Mouse (Mus musculus): ENCODE measurements at regions not wholly inside any gene's neighbourhood (a gene's known extent, or its start where the extent isn't known, plus 50 kb on each side); places are given as distances from the start of the nearest gene placed in this dataset.

GRCm38 (mm10) chr9:68486646-68487045 is 166.9 kb upstream of the Rora start:
- no peak overlapping the region for H3K4me2 ChIP-seq

GRCm38 (mm10) chr9:68491151-68491550 is 162.4 kb upstream of the Rora start:
- Histone ChIP-seq H3K27ac (no peak overlapping the region), H3K9ac (no peak overlapping the region), H3K36me3 (no peaks in the 10 kb centered on the region), H3K4me1 (0 out of 2 replicates have a peak, but pooled peaks cover 3% of the 10 kb centered on the region), H3K9me3 (no peaks in the 10 kb centered on the region), H3K4me2 (no peak overlapping the region), H3K4me3 (no peak overlapping the region), H3K27me3 (no peaks in the 10 kb centered on the region)
- 75% methylated on average over 2 of the region's 2 CpGs for WGBS
- ATAC-seq (ENCODE audit: insufficient number of reproducible peaks, low FRiP score, low TSS enrichment, low read depth) = no peak

More at GRCm38 (mm10) chr9:68486646-68487045, 166.9 kb upstream of the Rora start:
- ATAC-seq (ENCODE audit: insufficient number of reproducible peaks, low FRiP score, low TSS enrichment, low read depth) = no peak
- Histone ChIP-seq H3K4me3 (no peak overlapping the region), H3K4me1 (0 out of 2 replicates have a peak, but pooled peaks cover 3% of the 10 kb centered on the region), H3K27me3 (no peaks in the 10 kb centered on the region), H3K27ac (no peak overlapping the region), H3K36me3 (no peaks in the 10 kb centered on the region), H3K9ac (no peak overlapping the region), H3K9me3 (no peaks in the 10 kb centered on the region)
- 57% methylated on average over 5 of the region's 5 CpGs for WGBS

GRCm38 (mm10) chr9:68521218-68521617 is 132.4 kb upstream of the Rora start:
- H3K27ac ChIP-seq = no peak overlapping the region
- no peak for ATAC-seq (ENCODE audit: insufficient number of reproducible peaks, low FRiP score, low TSS enrichment, low read depth)
- no peak overlapping the region for H3K9ac ChIP-seq
- no peaks in the 10 kb centered on the region for H3K4me1 ChIP-seq
- no peak overlapping the region for H3K4me2 ChIP-seq
- no peaks in the 10 kb centered on the region for H3K9me3 ChIP-seq
- WGBS = 78% methylated on average over 5 of the region's 5 CpGs
- no peaks in the 10 kb centered on the region for H3K27me3 ChIP-seq
- H3K4me3 ChIP-seq = no peak overlapping the region
- H3K36me3 ChIP-seq = no peaks in the 10 kb centered on the region

- Histone ChIP-seq H3K27ac (no peak overlapping the region), H3K9ac (no peak overlapping the region), H3K9me3 (no peaks in the 10 kb centered on the region), H3K4me3 (no peak overlapping the region), H3K36me3 (no peaks in the 10 kb centered on the region), H3K27me3 (no peaks in the 10 kb centered on the region), H3K4me2 (no peak overlapping the region), H3K4me1 (no peaks in the 10 kb centered on the region)
- no peak for ATAC-seq (ENCODE audit: insufficient number of reproducible peaks, low FRiP score, low TSS enrichment, low read depth)
- 70% methylated on average over 14 of the region's 14 CpGs for WGBS
Observed at GRCm38 (mm10) chr9:68561767-68562552, 91.6 kb upstream of the Rora start.

- Histone ChIP-seq H3K36me3 (no peaks in the 10 kb centered on the region), H3K27ac (no peak overlapping the region)
- no peak for ATAC-seq (ENCODE audit: insufficient number of reproducible peaks, low FRiP score, low TSS enrichment, low read depth)
Observed at GRCm38 (mm10) chr9:68563206-68563605, 90.4 kb upstream of the Rora start.

GRCm38 (mm10) chr9:68585751-68586150 is 67.8 kb upstream of the Rora start:
- 19% methylated on average over 1 of the region's 1 CpGs for WGBS
- H3K4me3 ChIP-seq = no peak overlapping the region
- no peak overlapping the region for H3K27ac ChIP-seq
- ATAC-seq (ENCODE audit: insufficient number of reproducible peaks, low FRiP score, low TSS enrichment, low read depth) = no peak
- no peaks in the 10 kb centered on the region for H3K36me3 ChIP-seq
- no peaks in the 10 kb centered on the region for H3K4me1 ChIP-seq
- no peak overlapping the region for H3K9ac ChIP-seq
- H3K9me3 ChIP-seq = no peaks in the 10 kb centered on the region
- no peak overlapping the region for H3K4me2 ChIP-seq
- no peaks in the 10 kb centered on the region for H3K27me3 ChIP-seq

More at GRCm38 (mm10) chr9:68563206-68563605, 90.4 kb upstream of the Rora start:
- no peaks in the 10 kb centered on the region for H3K9me3 ChIP-seq
- no peak overlapping the region for H3K4me3 ChIP-seq
- no peak overlapping the region for H3K9ac ChIP-seq
- no peak overlapping the region for H3K4me2 ChIP-seq
- WGBS = 75% methylated on average over 4 of the region's 4 CpGs
- H3K27me3 ChIP-seq = no peaks in the 10 kb centered on the region
- H3K4me1 ChIP-seq = no peaks in the 10 kb centered on the region

- Histone ChIP-seq H3K27me3 (no peaks in the 10 kb centered on the region), H3K9ac (no peak overlapping the region), H3K27ac (no peak overlapping the region), H3K36me3 (no peaks in the 10 kb centered on the region), H3K9me3 (no peaks in the 10 kb centered on the region), H3K4me2 (no peak overlapping the region), H3K4me1 (no peaks in the 10 kb centered on the region), H3K4me3 (no peak overlapping the region)
- ATAC-seq (ENCODE audit: insufficient number of reproducible peaks, low FRiP score, low TSS enrichment, low read depth) = no peak
- whole genome bisulfite sequencing = 77% methylated on average over 8 of the region's 8 CpGs
Observed at GRCm38 (mm10) chr9:68591023-68591422, 62.6 kb upstream of the Rora start.

GRCm38 (mm10) chr9:68592976-68593375 is 60.6 kb upstream of the Rora start:
- Histone ChIP-seq H3K9me3 (no peaks in the 10 kb centered on the region), H3K4me1 (no peaks in the 10 kb centered on the region), H3K27me3 (no peaks in the 10 kb centered on the region), H3K27ac (no peak overlapping the region), H3K4me3 (no peak overlapping the region), H3K4me2 (no peak overlapping the region), H3K36me3 (no peaks in the 10 kb centered on the region), H3K9ac (no peak overlapping the region)
- 91% methylated on average over 3 of the region's 3 CpGs for WGBS
- ATAC-seq (ENCODE audit: insufficient number of reproducible peaks, low FRiP score, low TSS enrichment, low read depth) = no peak

- Histone ChIP-seq H3K27ac (no peak overlapping the region), H3K9me3 (no peaks in the 10 kb centered on the region), H3K4me2 (no peak overlapping the region), H3K36me3 (no peaks in the 10 kb centered on the region), H3K4me1 (no peaks in the 10 kb centered on the region), H3K4me3 (no peak overlapping the region), H3K27me3 (no peaks in the 10 kb centered on the region), H3K9ac (no peak overlapping the region)
- ATAC-seq (ENCODE audit: insufficient number of reproducible peaks, low FRiP score, low TSS enrichment, low read depth) = no peak
- WGBS = 56% methylated on average over 2 of the region's 2 CpGs
Observed at GRCm38 (mm10) chr9:68594586-68594985, 59.0 kb upstream of the Rora start.
